Comparison of ENCODE assay signal across 8 mouse cellular contexts in the genomic region with DNA sequence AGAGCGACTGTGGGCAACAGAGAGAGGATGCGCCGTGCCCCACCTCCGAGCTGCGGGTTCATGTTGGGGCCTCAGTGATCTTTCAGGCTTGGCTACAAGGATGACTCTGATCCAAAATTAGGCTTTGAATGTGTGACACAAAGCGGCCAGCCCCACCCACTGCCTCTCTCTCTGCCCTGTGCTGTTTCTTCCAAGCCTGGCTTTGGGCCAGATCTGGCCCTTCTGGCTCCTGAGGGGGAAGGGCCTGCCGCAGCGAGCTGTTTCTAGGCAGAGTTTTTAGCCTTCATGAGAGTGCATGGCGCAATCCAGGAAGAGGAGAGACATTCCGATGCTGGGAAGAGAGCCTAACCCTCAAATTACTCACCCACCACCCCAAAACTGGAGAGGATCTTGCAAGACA.
A peak's percentile ranks its signal among the peaks of the same experiment; 100 is the strongest.
DNase-seq lines count a peak whose midpoint lies in the region; ATAC-seq and TF ChIP-seq lines count a peak whose summit lies in the region.

No protein-coding gene starts in this region.

- no peaks in the 10 kb centered on the region for H3K79me2 ChIP-seq in liver, adult 2 months (ENCODE audit: control insufficient read depth, insufficient read depth, low read length)

- H3K4me1 ChIP-seq in liver, adult 2 months (ENCODE audit: control insufficient read depth, insufficient read depth, low read length): no peaks in the 10 kb centered on the region
- peaks cover 16% of the 10 kb centered on the region for H3K4me1 ChIP-seq in liver, embryonic 12.5 days
- peaks cover 29% of the 10 kb centered on the region for H3K4me1 ChIP-seq in embryonic facial prominence, embryonic 12.5 days
- H3K4me1 ChIP-seq in lung, embryonic 16.5 days (replicated peaks; ENCODE audit: control insufficient read depth, insufficient read depth, low read length): peaks cover 40% of the 10 kb centered on the region

- DNase-seq in liver, adult 2 months (ENCODE audit: extremely low read depth, low read depth, low spot score): peak; percentile 26
- peak; percentile 81 to 89 for DNase-seq in heart, adult 9 months (ENCODE audit: low spot score in 2 of 2)
- DNase-seq in kidney, adult 8-10 months: peak; percentile 51 to 55
- DNase-seq in ovary, postnatal 14 days (ENCODE audit: low spot score): peak; percentile 52
- DNase-seq in thymus, postnatal 10 days (ENCODE audit: low spot score in 2 of 2): no peak

- H3K27me3 ChIP-seq in liver, adult 2 months (ENCODE audit: control insufficient read depth, insufficient read depth, low read length): no peaks in the 10 kb centered on the region
- peaks cover 4% of the 10 kb centered on the region; the same call in 1 of the 2 replicates for H3K27me3 ChIP-seq in liver, embryonic 12.5 days (replicated peaks)
- H3K27me3 ChIP-seq in embryonic facial prominence, embryonic 12.5 days: no peaks in the 10 kb centered on the region
- no peaks in the 10 kb centered on the region for H3K27me3 ChIP-seq in lung, embryonic 16.5 days (ENCODE audit: control insufficient read depth, insufficient read depth, low read depth, low read length)

- H3K36me3 ChIP-seq in liver, adult 2 months (ENCODE audit: control insufficient read depth, insufficient read depth, low read length): no peaks in the 10 kb centered on the region
- no peaks in the 10 kb centered on the region for H3K36me3 ChIP-seq in liver, embryonic 12.5 days
- H3K36me3 ChIP-seq in embryonic facial prominence, embryonic 12.5 days: no peaks in the 10 kb centered on the region
- H3K36me3 ChIP-seq in lung, embryonic 16.5 days (ENCODE audit: control insufficient read depth, insufficient read depth, low read length): no peaks in the 10 kb centered on the region

- H3K4me3 ChIP-seq in liver, adult 2 months (ENCODE audit: insufficient read depth, low read depth, low read length): no peak overlapping the region
- no peak overlapping the region for H3K4me3 ChIP-seq in liver, embryonic 12.5 days
- no peak overlapping the region for H3K4me3 ChIP-seq in embryonic facial prominence, embryonic 12.5 days
- no peak overlapping the region for H3K4me3 ChIP-seq in lung, embryonic 16.5 days (ENCODE audit: low read length)

- no peak overlapping the region for H3K9ac ChIP-seq in liver, adult 2 months (ENCODE audit: low read depth, low read length)
- no peak overlapping the region for H3K9ac ChIP-seq in liver, embryonic 12.5 days
- no peak overlapping the region for H3K9ac ChIP-seq in embryonic facial prominence, embryonic 12.5 days
- H3K9ac ChIP-seq in lung, embryonic 16.5 days (ENCODE audit: low read length): no peak overlapping the region

- ATAC-seq in liver, embryonic 12.5 days: no peak
- peak; percentile 24; the same call in 1 of the 2 replicates for ATAC-seq in embryonic facial prominence, embryonic 12.5 days (ENCODE audit: insufficient number of reproducible peaks, insufficient read depth, low FRiP score, low TSS enrichment)
- peak; percentile 94 for ATAC-seq in lung, embryonic 16.5 days (ENCODE audit: low read depth)

- no peak for TF ChIP-seq POLR2A in liver, adult 2 months (IDR thresholded peaks at IDR 0.05; ENCODE audit: extremely low read depth, insufficient read depth, low read length)

- H3K4me2 ChIP-seq in liver, embryonic 12.5 days: no peak overlapping the region
- H3K4me2 ChIP-seq in embryonic facial prominence, embryonic 12.5 days (replicated peaks): peak overlapping the region; percentile 4; the same call in 1 of the 2 replicates
- peak overlapping the region; percentile 55 for H3K4me2 ChIP-seq in lung, embryonic 16.5 days (ENCODE audit: low read depth, low read length)

- 36% methylated on average over 10 of the region's 10 CpGs for WGBS in liver, adult 2 months
- 61% methylated on average over 10 of the region's 10 CpGs for WGBS in liver, embryonic 12.5 days (ENCODE audit: insufficient replicate concordance)
- 25% methylated on average over 10 of the region's 10 CpGs for WGBS in embryonic facial prominence, embryonic 12.5 days
- WGBS in lung, embryonic 16.5 days: 18% methylated on average over 10 of the region's 10 CpGs

- H3K27ac ChIP-seq in liver, adult 2 months (replicated peaks; ENCODE audit: insufficient read depth, low read depth, low read length): peak overlapping the region; percentile 19; the same call in 1 of the 2 replicates
- H3K27ac ChIP-seq in liver, embryonic 12.5 days: no peak overlapping the region
- peak overlapping the region; percentile 97 for H3K27ac ChIP-seq in embryonic facial prominence, embryonic 12.5 days
- peak overlapping the region; percentile 97 for H3K27ac ChIP-seq in lung, embryonic 16.5 days (ENCODE audit: low read length)

- no peaks in the 10 kb centered on the region for H3K9me3 ChIP-seq in liver, embryonic 12.5 days (replicated peaks)
- H3K9me3 ChIP-seq in embryonic facial prominence, embryonic 12.5 days: no peaks in the 10 kb centered on the region
- H3K9me3 ChIP-seq in lung, embryonic 16.5 days (ENCODE audit: control insufficient read depth, low read length): no peaks in the 10 kb centered on the region

- no peak for TF ChIP-seq CTCF in liver, adult 2 months (IDR thresholded peaks at IDR 0.05; ENCODE audit: low read depth, low read length)

Comparison
In these comparisons a context has a peak if more than half of its experiments do, and no peak if none do; other contexts are left out.
1. DNase-seq: peak in liver, adult 2 months (single experiment), heart, adult 9 months (2 of 2), kidney, adult 8-10 months (2 of 2) and ovary, postnatal 14 days (single experiment); none in thymus, postnatal 10 days (0 of 2).